ENCODE assay signal across 21 mouse cellular contexts in genomic region chr16:31528596-31529283, GRCm38 (mm10).
DNase-seq lines count a peak whose midpoint lies in the region; ATAC-seq and TF ChIP-seq lines count a peak whose summit lies in the region.
"Had no signal": no experiment of that assay in that cellular context is flagged by ENCODE, and none has a peak within 500 bp of the region (broad histone marks: within the 10 kb centered on the region; RNA-seq: fewer than 3 reads in every experiment).

No protein-coding gene starts in this region.

- no peak overlapping the region for H3K4me2 ChIP-seq in forebrain, embryonic 14.5 days (ENCODE audit: low read length)
- H3K4me2 ChIP-seq in forebrain, postnatal 0 days (ENCODE audit: low read depth), result no peak overlapping the region
- H3K4me2 ChIP-seq: intestine, embryonic 15.5 days; limb, embryonic 13.5 days; liver, embryonic 12.5 days; midbrain, embryonic 13.5 days had no signal

- peaks cover 2% of the 10 kb centered on the region; the same call in 1 of the 2 replicates for H3K4me1 ChIP-seq in forebrain, embryonic 14.5 days (ENCODE audit: control insufficient read depth, insufficient read depth, low read length)
- no peaks in the 10 kb centered on the region; the same call in 1 of the 2 replicates for H3K4me1 ChIP-seq in forebrain, postnatal 0 days (ENCODE audit: insufficient read depth)

- H3K27ac ChIP-seq in forebrain, embryonic 14.5 days (ENCODE audit: low read depth, low read length), result no peak overlapping the region
- H3K27ac ChIP-seq in forebrain, postnatal 0 days (ENCODE audit: low read depth, low read length), result no peak overlapping the region
- 0 out of 2 replicates have a peak overlapping the region, but pooled peaks have one; percentile 15 for H3K27ac ChIP-seq in left cerebral cortex, adult 2 months
- H3K27ac ChIP-seq: gastrocnemius, adult 2 months; heart, embryonic 10.5 days; intestine, embryonic 15.5 days; limb, embryonic 13.5 days; liver, embryonic 12.5 days; midbrain, embryonic 13.5 days had no signal

- intact Hi-C loops in left cerebral cortex, adult 2 months (cut with DNase I), result no loop called here

- H3K27me3 ChIP-seq in forebrain, embryonic 14.5 days (replicated peaks; ENCODE audit: control insufficient read depth, insufficient read depth, low read length), result no peaks in the 10 kb centered on the region
- no peaks in the 10 kb centered on the region; the same call in 1 of the 2 replicates for H3K27me3 ChIP-seq in forebrain, postnatal 0 days (ENCODE audit: insufficient read depth, low read length)
- H3K27me3 ChIP-seq: intestine, embryonic 15.5 days; limb, embryonic 13.5 days; midbrain, embryonic 13.5 days had no signal

- H3K9ac ChIP-seq in forebrain, embryonic 14.5 days (ENCODE audit: low read length), result no peak overlapping the region
- no peak overlapping the region for H3K9ac ChIP-seq in forebrain, postnatal 0 days
- H3K9ac ChIP-seq: intestine, embryonic 15.5 days; limb, embryonic 13.5 days; liver, embryonic 12.5 days; midbrain, embryonic 13.5 days had no signal

- DNase-seq in cerebellum, adult 8-10 months, result peak; percentile 42
- DNase-seq in cerebellum, adult 11 months, result no peak
- peak; percentile 48 for DNase-seq in forebrain, embryonic 14.5 days (ENCODE audit: low spot score)
- no peak for DNase-seq in forebrain, postnatal 0 days
- no peak for DNase-seq in left cerebral cortex, adult 2 months (ENCODE audit: extremely low spot score in 1 of 2, low spot score in 2 of 2)
- DNase-seq in left cerebral cortex, adult 18-20 months (ENCODE audit: low spot score in 2 of 2), result no peak
- no peak for DNase-seq in frontal cortex, postnatal 14 days (ENCODE audit: low spot score in 2 of 2)
- DNase-seq: adrenal gland, postnatal 14 days; gastrocnemius, adult 2 months; kidney, postnatal 10 days; lung, adult 18-20 months; lung, postnatal 10 days; right cerebral cortex, postnatal 4 days; thymus, postnatal 14 days had no signal

- H3K4me3 ChIP-seq in forebrain, embryonic 14.5 days (ENCODE audit: low read depth, low read length), result no peak overlapping the region
- no peak overlapping the region for H3K4me3 ChIP-seq in forebrain, postnatal 0 days (ENCODE audit: low read depth, low read length)
- no peak overlapping the region for H3K4me3 ChIP-seq in left cerebral cortex, adult 2 months
- H3K4me3 ChIP-seq: gastrocnemius, adult 2 months; heart, embryonic 10.5 days; intestine, embryonic 15.5 days; limb, embryonic 13.5 days; liver, embryonic 12.5 days; midbrain, embryonic 13.5 days; myocyte had no signal

- H3K9me3 ChIP-seq in forebrain, embryonic 14.5 days (replicated peaks; ENCODE audit: control insufficient read depth, low read length), result no peaks in the 10 kb centered on the region
- no peaks in the 10 kb centered on the region for H3K9me3 ChIP-seq in forebrain, postnatal 0 days (ENCODE audit: low read length)
- H3K9me3 ChIP-seq: heart, embryonic 10.5 days; intestine, embryonic 15.5 days; limb, embryonic 13.5 days; liver, embryonic 12.5 days; midbrain, embryonic 13.5 days had no signal

- H3K36me3 ChIP-seq in forebrain, embryonic 14.5 days (ENCODE audit: control insufficient read depth, insufficient read depth, low read length), result no peaks in the 10 kb centered on the region
- H3K36me3 ChIP-seq in forebrain, postnatal 0 days (ENCODE audit: insufficient read depth), result no peaks in the 10 kb centered on the region
- H3K36me3 ChIP-seq: heart, embryonic 10.5 days; intestine, embryonic 15.5 days; limb, embryonic 13.5 days; liver, embryonic 12.5 days; midbrain, embryonic 13.5 days had no signal

- no peak for ATAC-seq in forebrain, embryonic 14.5 days
- no peak for ATAC-seq in forebrain, postnatal 0 days
- ATAC-seq in common myeloid progenitor, adult 5-6 weeks (replicated peaks; ENCODE audit: low read depth, poor library complexity, severe bottlenecking), result 0 out of 2 replicates have a peak, but pooled peaks have one; percentile 8
- ATAC-seq: intestine, embryonic 15.5 days; liver, embryonic 12.5 days; midbrain, embryonic 13.5 days had no signal

- 38% methylated on average over 11 of the region's 11 CpGs for WGBS in forebrain, embryonic 14.5 days
- 31% methylated on average over 11 of the region's 11 CpGs for WGBS in forebrain, postnatal 0 days

- no peak for TF ChIP-seq CTCF in forebrain, postnatal 0 days (IDR thresholded peaks at IDR 0.05; ENCODE audit: low read depth)
- TF ChIP-seq CTCF in left cerebral cortex, adult 2 months (IDR thresholded peaks at IDR 0.05), result no peak

Comparison
In these comparisons a context has a peak if more than half of its experiments do, and no peak if none do; other contexts are left out.
1. DNase-seq: peak in cerebellum, adult 8-10 months (single experiment) and forebrain, embryonic 14.5 days (single experiment); none in cerebellum, adult 11 months (single experiment), forebrain, postnatal 0 days (single experiment), left cerebral cortex, adult 2 months (0 of 2), left cerebral cortex, adult 18-20 months (0 of 2) and frontal cortex, postnatal 14 days (0 of 2).